Mouse (Mus musculus) bone marrow macrophage, adult 2 months (primary cell): ENCODE data around the gene Ltbr. TPM values are rescaled to one million over a fixed set of nuclear protein-coding genes. Genes with fewer than 3 reads are reported as not detected.
"Not testable (repeated sequence)": the region's sequence is repeated elsewhere in the genome, so short reads cannot be mapped to it uniquely, and the experiment has no call there.

ENCODE experiments used
- H3K27ac ChIP-seq: 2 replicates; pipeline ENCODE4 v1.5.1; 2012; ENCODE audit warnings: low read depth, low read length; ENCODE audit not compliant: insufficient read depth
- H3K4me1 ChIP-seq: 2 replicates; pipeline ENCODE4 v1.6.1; 2012; ENCODE audit warnings: low read length; ENCODE audit not compliant: control insufficient read depth, insufficient read depth
- H3K4me3 ChIP-seq: 2 replicates; pipeline ENCODE4 v1.5.1; 2012; ENCODE audit warnings: mild to moderate bottlenecking, low read length, moderate library complexity; ENCODE audit not compliant: insufficient read depth
- CTCF ChIP-seq: IDR thresholded peaks from 2 replicates; pipeline ENCODE4 v1.5.1; 2012; ENCODE audit warnings: low read depth, mild to moderate bottlenecking, low read length, moderate library complexity
- POLR2A ChIP-seq: IDR thresholded peaks from 2 replicates; pipeline ENCODE4 v1.6.1; 2012; ENCODE audit warnings: mild to moderate bottlenecking, low read depth, low read length, borderline replicate concordance
- polyA plus RNA-seq: library from polyadenylated mRNA; stranded (reverse); fragments of >200 nt; gene quantifications from 2 replicates; pipeline ENCODE4 v1.2.4, GENCODE M21; 2012; ENCODE audit not compliant: missing spikeins, insufficient read depth, insufficient read length

Ltbr gene
- polyA plus RNA-seq, 1 experiment = 60.0 TPM

- Histone ChIP-seq H3K27ac (no peak overlapping the region), H3K4me3 (no peak overlapping the region), H3K4me1 (peaks cover 4% of the 10 kb centered on the region; the same call in 1 of the 2 replicates)
- TF ChIP-seq POLR2A (no peak), CTCF (no peak)
Measured at GRCm38 (mm10) chr6:125279729-125280128, 34.0 kb downstream of the Ltbr start.

GRCm38 (mm10) chr6:125274841-125275563 lies 38.7 kb downstream of the Ltbr start:
- peaks cover 12% of the 10 kb centered on the region; the same call in 1 of the 2 replicates for H3K4me1 ChIP-seq
- H3K27ac ChIP-seq = no peak overlapping the region
- no peak for TF ChIP-seq POLR2A
- TF ChIP-seq CTCF = no peak
- no peak overlapping the region for H3K4me3 ChIP-seq

- H3K27ac ChIP-seq = no peak overlapping the region
- H3K4me3 ChIP-seq = no peak overlapping the region
- no peak for TF ChIP-seq CTCF
- TF ChIP-seq POLR2A = no peak
- peaks cover 8% of the 10 kb centered on the region; the same call in 1 of the 2 replicates for H3K4me1 ChIP-seq
Measured at GRCm38 (mm10) chr6:125272228-125272785, 41.4 kb downstream of the Ltbr start.

GRCm38 (mm10) chr6:125271455-125272227 lies 42.0 kb downstream of the Ltbr start:
- peak overlapping the region; percentile 80 for H3K27ac ChIP-seq

GRCm38 (mm10) chr6:125268799-125269198 lies 44.9 kb downstream of the Ltbr start:
- peaks cover 12% of the 10 kb centered on the region; the same call in 1 of the 2 replicates for H3K4me1 ChIP-seq
- H3K4me3 ChIP-seq = no peak overlapping the region
- no peak overlapping the region for H3K27ac ChIP-seq
- no peak for TF ChIP-seq CTCF
- TF ChIP-seq POLR2A = no peak

More at GRCm38 (mm10) chr6:125271455-125272227, 42.0 kb downstream of the Ltbr start:
- Histone ChIP-seq H3K4me1 (peaks cover 8% of the 10 kb centered on the region; the same call in 1 of the 2 replicates), H3K4me3 (peak overlapping the region; percentile 38)
- TF ChIP-seq POLR2A (no peak), CTCF (peak; percentile 49; the same call in 1 of the 2 replicates)

- TF ChIP-seq POLR2A (no peak), CTCF (no peak)
- peaks cover 12% of the 10 kb centered on the region; the same call in 1 of the 2 replicates for H3K4me1 ChIP-seq
- no peak overlapping the region for H3K27ac ChIP-seq
- no peak overlapping the region for H3K4me3 ChIP-seq
Measured at GRCm38 (mm10) chr6:125267469-125267868, 46.2 kb downstream of the Ltbr start.

- not testable (repeated sequence) for H3K27ac ChIP-seq, H3K4me1 ChIP-seq, H3K4me3 ChIP-seq
Measured at GRCm38 (mm10) chr6:125266600-125266999, 47.1 kb downstream of the Ltbr start.

GRCm38 (mm10) chr6:125266091-125266490 lies 47.6 kb downstream of the Ltbr start:
- TF ChIP-seq POLR2A (no peak), CTCF (no peak)
- no peak overlapping the region for H3K4me3 ChIP-seq
- H3K4me1 ChIP-seq = peaks cover 7% of the 10 kb centered on the region; the same call in 1 of the 2 replicates

GRCm38 (mm10) chr6:125265239-125265638 lies 48.4 kb downstream of the Ltbr start:
- no peak overlapping the region for H3K4me3 ChIP-seq
- H3K4me1 ChIP-seq = peaks cover 3% of the 10 kb centered on the region; the same call in 1 of the 2 replicates
- TF ChIP-seq POLR2A (no peak), CTCF (no peak)
- H3K27ac ChIP-seq = no peak overlapping the region

More at GRCm38 (mm10) chr6:125266091-125266490, 47.6 kb downstream of the Ltbr start:
- no peak overlapping the region for H3K27ac ChIP-seq
